Mouse (Mus musculus) c-Kit-positive CD71-negative TER-119-negative erythroid progenitor cells, embryonic 14.5 days (primary cell): Measurements from ENCODE around the gene Ephb1.

Experiments used
- DNase-seq: peaks from one replicate; pipeline ENCODE4 v3.0.0-alpha.2; 2013; ENCODE audit warnings: low read depth

The Ephb1 gene

DNA sequence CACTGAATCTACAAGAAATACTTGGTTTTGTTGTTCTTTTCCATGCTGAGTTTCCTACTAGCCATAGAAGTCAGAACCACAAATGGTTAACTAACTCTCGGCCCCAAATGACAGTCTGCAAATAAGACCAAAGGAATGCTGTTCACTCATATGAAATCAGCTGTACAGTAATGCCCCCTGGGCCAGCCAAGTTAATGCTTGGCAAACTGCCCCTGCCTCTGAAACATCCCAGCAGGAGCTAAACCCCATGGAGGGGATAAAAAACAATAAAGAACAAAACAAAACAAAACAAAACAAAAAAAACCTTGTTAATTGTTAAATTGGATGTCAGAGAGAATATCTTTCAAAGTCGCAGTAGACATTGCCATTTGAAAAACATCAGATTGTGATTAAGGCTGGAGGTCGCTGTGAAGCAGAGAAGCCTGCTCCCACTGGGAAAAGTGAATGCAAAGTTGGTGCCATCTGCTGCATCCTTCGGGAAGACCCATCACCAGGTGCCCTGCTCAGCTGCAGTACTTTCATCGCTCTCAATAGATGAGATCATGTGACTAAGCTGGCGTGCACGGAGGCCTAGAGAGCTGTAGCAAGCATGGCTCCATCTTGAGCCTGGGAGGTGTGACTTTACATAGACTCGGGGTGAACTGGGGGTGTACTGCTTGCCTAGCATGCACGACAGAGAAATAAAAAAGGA is 443.2 kb downstream of the Ephb1 start:
- no peak for DNase-seq

GRCm38 (mm10) chr9:101909491-101909890 is 445.0 kb downstream of the Ephb1 start:
- no peak for DNase-seq

DNA sequence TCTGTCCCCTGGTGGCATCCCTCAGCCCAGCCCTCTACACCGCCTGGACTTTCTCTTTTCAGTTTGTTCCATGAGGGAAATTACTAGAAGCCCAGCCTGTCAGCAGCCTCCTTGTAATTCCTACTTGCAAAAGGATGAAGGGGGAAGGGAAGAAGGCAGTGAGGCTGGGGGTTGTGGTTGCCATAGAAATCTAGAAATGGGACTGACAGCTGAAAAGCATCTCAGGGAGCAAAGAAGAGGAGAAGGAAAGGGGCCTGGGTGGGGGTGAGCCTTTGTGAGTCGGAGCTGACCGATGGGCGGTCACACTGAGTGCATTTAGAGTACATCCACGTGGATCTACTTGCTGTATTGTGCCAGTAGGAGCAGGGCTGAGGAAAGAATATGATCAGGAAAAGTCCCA is 445.6 kb downstream of the Ephb1 start:
- DNase-seq: no peak

- DNase-seq: no peak
These were observed 446.7 kb downstream of the Ephb1 start for GRCm38 (mm10) chr9:101907747-101908255.

DNA sequence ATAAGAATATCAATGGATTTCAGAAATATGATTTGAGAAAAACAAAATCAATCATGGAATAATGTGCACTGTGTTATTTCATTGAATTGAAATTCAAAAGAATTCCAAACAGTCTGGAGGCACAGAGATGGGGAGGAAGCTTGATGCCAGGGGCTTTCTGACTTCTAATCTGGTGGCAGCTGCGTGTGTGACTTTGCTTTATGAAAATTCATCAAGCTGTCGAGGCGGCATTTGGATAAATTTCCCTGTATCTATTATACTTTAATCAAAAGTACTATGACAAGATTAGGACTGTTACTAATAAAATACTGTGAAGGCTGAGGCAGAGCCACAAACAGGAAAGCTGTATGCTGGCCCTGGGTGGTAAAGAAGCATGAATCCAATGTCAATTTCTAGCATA is 451.1 kb downstream of the Ephb1 start:
- no peak for DNase-seq

- no peak for DNase-seq
These were observed 456.6 kb downstream of the Ephb1 start for GRCm38 (mm10) chr9:101897851-101898250.

DNA sequence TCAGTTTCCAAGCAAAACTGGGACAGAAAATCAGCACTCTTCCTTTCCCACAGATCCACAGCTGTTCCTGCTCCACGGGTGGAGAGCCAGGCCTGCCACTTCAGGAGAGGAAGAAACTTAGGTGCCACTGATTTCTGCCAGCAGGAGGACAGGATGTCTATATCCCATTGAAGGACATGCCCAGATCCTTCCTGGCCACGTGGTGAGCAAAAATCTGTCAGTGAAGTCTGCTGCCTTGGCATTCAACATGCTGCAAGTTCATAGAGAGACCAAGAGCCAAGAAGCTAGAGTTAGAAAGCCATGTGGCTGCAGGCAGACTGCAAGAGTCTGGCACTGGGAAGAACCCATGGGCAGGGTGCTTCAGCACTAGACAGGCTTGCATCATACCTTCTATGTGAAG is 471.2 kb downstream of the Ephb1 start:
- DNase-seq: no peak

DNA sequence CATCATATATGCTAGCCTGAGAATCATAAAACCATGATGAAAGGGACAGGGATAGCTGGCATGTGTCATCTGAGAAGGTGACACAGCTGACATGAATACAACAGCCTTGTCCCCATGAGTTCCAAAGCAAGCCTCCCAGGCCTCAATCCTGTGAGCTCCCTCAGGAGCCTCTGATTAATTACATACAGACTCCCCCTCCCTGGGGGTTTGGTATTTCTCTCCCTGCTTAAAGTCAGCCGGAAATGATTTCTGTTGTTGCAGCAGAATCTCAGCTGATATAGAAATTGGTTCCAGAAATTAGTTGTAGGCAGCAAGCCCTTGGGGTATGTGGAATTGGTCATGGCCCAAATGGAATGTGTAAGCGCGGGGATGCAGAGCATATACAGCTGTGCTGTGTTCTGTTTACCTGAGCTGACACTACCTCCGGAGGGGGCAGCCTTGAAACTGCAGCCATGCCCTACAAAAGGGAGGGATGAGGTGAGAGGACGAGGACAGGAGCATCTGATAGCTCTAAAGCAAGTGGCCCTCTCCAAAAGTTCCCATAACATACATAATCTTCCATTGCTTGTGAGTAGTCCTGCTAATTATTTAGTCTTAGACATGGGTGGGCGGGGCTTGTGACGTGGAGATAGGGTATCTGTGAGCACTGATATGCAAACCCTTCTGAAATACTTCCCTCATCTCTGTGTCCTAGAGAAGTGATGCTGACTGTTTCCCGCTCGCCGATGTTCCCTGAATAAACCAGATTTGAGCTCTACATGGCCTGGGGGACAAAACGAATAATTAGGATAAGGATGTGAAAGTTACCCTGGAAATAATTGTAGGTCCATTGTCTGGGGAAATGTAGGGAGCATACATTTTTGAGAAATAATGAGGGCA is 477.1 kb downstream of the Ephb1 start:
- DNase-seq: no peak

DNA sequence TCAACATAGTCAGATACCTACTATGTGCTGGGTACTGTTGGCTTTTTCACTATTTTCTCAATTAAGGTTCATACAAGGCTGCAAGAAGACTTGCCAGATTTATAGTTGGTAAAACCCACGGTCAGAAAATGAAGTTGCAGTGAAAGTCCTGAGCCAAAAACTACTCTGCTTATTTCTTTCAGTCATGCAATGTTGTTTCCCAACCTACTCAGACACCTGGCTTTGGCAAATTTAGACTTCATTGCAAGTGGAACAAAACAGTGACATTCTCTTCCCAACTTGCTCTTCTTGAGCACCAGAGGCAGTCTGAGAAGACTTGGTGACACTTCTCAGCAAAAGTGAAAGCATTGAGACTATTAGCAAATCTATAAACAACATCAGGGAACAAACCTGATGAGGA is 479.2 kb downstream of the Ephb1 start:
- DNase-seq: no peak
